Mouse (Mus musculus) bone marrow, adult 2 months (tissue): Measurements from ENCODE around the gene Ucn.

Experiments used
- CTCF ChIP-seq: fragments of 200-500 bp; IDR thresholded peaks from 2 replicates; pipeline ENCODE4 v1.5.1; 2011; ENCODE audit warnings: low read length, control low read depth; ENCODE audit not compliant: control insufficient read depth, insufficient read depth
- POLR2A ChIP-seq: fragments of 200-500 bp; IDR thresholded peaks from 2 replicates; pipeline ENCODE4 v1.6.1; 2011; ENCODE audit warnings: low read depth, mild to moderate bottlenecking, control low read depth, low read length, borderline replicate concordance; ENCODE audit not compliant: control insufficient read depth

DNA sequence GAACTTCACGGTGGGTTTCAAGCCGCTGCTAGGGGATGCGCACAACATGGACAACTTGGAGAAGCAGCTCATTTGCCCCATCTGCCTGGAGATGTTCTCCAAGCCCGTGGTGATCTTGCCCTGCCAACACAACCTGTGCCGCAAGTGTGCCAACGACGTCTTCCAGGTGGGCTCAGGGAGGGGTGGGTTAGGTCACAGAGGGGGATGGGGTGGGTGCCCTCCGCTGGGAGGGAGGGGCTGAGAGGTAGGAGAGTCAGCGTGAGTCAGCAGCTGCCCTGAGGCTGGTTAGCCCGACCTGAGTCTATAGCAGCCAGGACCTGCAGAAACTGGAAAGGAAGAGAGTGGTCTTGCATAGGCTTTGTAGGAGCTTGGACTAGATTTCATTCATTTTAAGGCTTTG, 21.7 kb downstream of the Ucn start:
- TF ChIP-seq CTCF = no peak
- TF ChIP-seq POLR2A = no peak
